Mouse (Mus musculus): ENCODE measurements around the gene Ifna9. TPM values are rescaled to one million over a fixed set of nuclear protein-coding genes. Genes with fewer than 3 reads are reported as not detected.

Ifna9 gene
- polyA plus RNA-seq, 1 experiment, result not detected

DNA sequence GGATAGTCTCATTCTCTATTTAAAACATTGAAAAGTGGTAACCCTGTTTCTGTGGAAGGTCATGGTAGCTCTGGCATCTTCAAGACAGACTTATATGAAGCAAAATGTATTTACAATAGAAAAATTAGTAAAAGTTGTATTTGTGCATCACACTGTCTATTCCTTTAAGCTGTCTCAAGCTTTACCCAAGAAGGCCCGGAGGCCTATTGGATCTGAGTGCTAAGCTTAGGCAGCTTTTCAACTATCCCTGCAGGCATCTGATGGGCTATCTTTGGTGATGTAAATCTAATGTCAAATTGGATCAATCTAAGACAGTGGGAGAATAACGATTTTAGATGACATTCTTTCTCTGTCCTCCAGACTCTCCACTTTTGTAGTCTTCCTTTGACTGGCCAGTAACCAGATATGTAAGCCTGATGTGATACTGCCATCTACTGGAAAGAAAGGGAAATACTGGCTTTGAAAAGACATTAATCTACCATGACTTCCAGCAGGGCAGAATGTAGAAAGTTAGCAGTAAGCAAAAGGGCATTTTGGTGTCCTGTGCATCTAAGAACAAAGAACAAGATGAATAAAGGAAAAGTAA lies 48.4 kb downstream of the Ifna9 start:
- H3K4me1 ChIP-seq (ENCODE audit: control insufficient read depth, insufficient read depth, low read length), result peaks cover 2% of the 10 kb centered on the region; the same call in 1 of the 2 replicates
- no peak overlapping the region for H3K4me3 ChIP-seq (ENCODE audit: insufficient read depth, low read length)
- no peak overlapping the region for H3K27ac ChIP-seq (ENCODE audit: insufficient read depth, low read depth, low read length)
- TF ChIP-seq POLR2A (IDR thresholded peaks at IDR 0.05; ENCODE audit: borderline replicate concordance, low read depth, low read length), result no peak
- TF ChIP-seq CTCF (IDR thresholded peaks at IDR 0.05; ENCODE audit: low read depth, low read length), result no peak

Other genes starting within 250 kb of the Ifna9 start
- gene Hacd4, start 153.5 kb downstream of the Ifna9 start, polyA plus RNA-seq (2012; ENCODE audit: insufficient read depth, insufficient read length, missing spikeins), result 121 and 136 TPM in 2 replicates
- not detected in 2 replicates for gene Ifnb1, start 69.6 kb downstream of the Ifna9 start, polyA plus RNA-seq (2012; ENCODE audit: insufficient read depth, insufficient read length, missing spikeins)
- gene Ifna15, start 34.1 kb downstream of the Ifna9 start, polyA plus RNA-seq (2012; ENCODE audit: insufficient read depth, insufficient read length, missing spikeins), result not detected in 2 replicates
- gene Ifna14, start 20.6 kb downstream of the Ifna9 start, polyA plus RNA-seq (2012; ENCODE audit: insufficient read depth, insufficient read length, missing spikeins), result not detected in 2 replicates
- not detected in 2 replicates for gene Ifna12, start 11.0 kb upstream of the Ifna9 start, polyA plus RNA-seq (2012; ENCODE audit: insufficient read depth, insufficient read length, missing spikeins)
- not detected in 2 replicates for gene C87499, start 42.0 kb upstream of the Ifna9 start, polyA plus RNA-seq (2012; ENCODE audit: insufficient read depth, insufficient read length, missing spikeins)
- gene Ifna13, start 52.1 kb upstream of the Ifna9 start, polyA plus RNA-seq (2012; ENCODE audit: insufficient read depth, insufficient read length, missing spikeins), result not detected in 2 replicates
- gene Ifna16, start 84.5 kb upstream of the Ifna9 start, polyA plus RNA-seq (2012; ENCODE audit: insufficient read depth, insufficient read length, missing spikeins), result not detected in 2 replicates
- gene Ifna2, start 91.5 kb upstream of the Ifna9 start, polyA plus RNA-seq (2012; ENCODE audit: insufficient read depth, insufficient read length, missing spikeins), result not detected in 2 replicates
- gene Ifnab, start 99.0 kb upstream of the Ifna9 start, polyA plus RNA-seq (2012; ENCODE audit: insufficient read depth, insufficient read length, missing spikeins), result not detected in 2 replicates
- not detected in 2 replicates for gene Gm26566, start 129.4 kb upstream of the Ifna9 start, polyA plus RNA-seq (2012; ENCODE audit: insufficient read depth, insufficient read length, missing spikeins)
- gene Klhl9, start 130.1 kb upstream of the Ifna9 start, polyA plus RNA-seq (2012; ENCODE audit: insufficient read depth, insufficient read length, missing spikeins), result 60.5 and 64.8 TPM in 2 replicates
- gene Gm13271, start 162.5 kb upstream of the Ifna9 start, polyA plus RNA-seq (2012; ENCODE audit: insufficient read depth, insufficient read length, missing spikeins), result not detected in 2 replicates
- gene Gm13283, start 167.7 kb upstream of the Ifna9 start, polyA plus RNA-seq (2012; ENCODE audit: insufficient read depth, insufficient read length, missing spikeins), result not detected in 2 replicates
- not detected in 2 replicates for gene Gm13290, start 181.4 kb upstream of the Ifna9 start, polyA plus RNA-seq (2012; ENCODE audit: insufficient read depth, insufficient read length, missing spikeins)
- gene Gm13289, start 184.5 kb upstream of the Ifna9 start, polyA plus RNA-seq (2012; ENCODE audit: insufficient read depth, insufficient read length, missing spikeins), result not detected in 2 replicates
- not detected in 2 replicates for gene Gm13272, start 187.5 kb upstream of the Ifna9 start, polyA plus RNA-seq (2012; ENCODE audit: insufficient read depth, insufficient read length, missing spikeins)
- not detected in 2 replicates for gene Ifnz, start 189.7 kb upstream of the Ifna9 start, polyA plus RNA-seq (2012; ENCODE audit: insufficient read depth, insufficient read length, missing spikeins)
- not detected in 2 replicates for gene Gm13276, start 193.3 kb upstream of the Ifna9 start, polyA plus RNA-seq (2012; ENCODE audit: insufficient read depth, insufficient read length, missing spikeins)
- not detected in 2 replicates for gene Gm13277, start 196.2 kb upstream of the Ifna9 start, polyA plus RNA-seq (2012; ENCODE audit: insufficient read depth, insufficient read length, missing spikeins)
- not detected in 2 replicates for gene Gm13278, start 199.2 kb upstream of the Ifna9 start, polyA plus RNA-seq (2012; ENCODE audit: insufficient read depth, insufficient read length, missing spikeins)
- gene Gm13275, start 202.1 kb upstream of the Ifna9 start, polyA plus RNA-seq (2012; ENCODE audit: insufficient read depth, insufficient read length, missing spikeins), result not detected in 2 replicates
- not detected in 2 replicates for gene Gm13279, start 205.0 kb upstream of the Ifna9 start, polyA plus RNA-seq (2012; ENCODE audit: insufficient read depth, insufficient read length, missing spikeins)
- gene Gm13285, start 207.3 kb upstream of the Ifna9 start, polyA plus RNA-seq (2012; ENCODE audit: insufficient read depth, insufficient read length, missing spikeins), result not detected in 2 replicates
- not detected in 2 replicates for gene Gm13287, start 210.9 kb upstream of the Ifna9 start, polyA plus RNA-seq (2012; ENCODE audit: insufficient read depth, insufficient read length, missing spikeins)
- gene Gm13288, start 213.1 kb upstream of the Ifna9 start, polyA plus RNA-seq (2012; ENCODE audit: insufficient read depth, insufficient read length, missing spikeins), result not detected in 2 replicates
- not detected in 2 replicates for gene Ifna7, start 223.8 kb upstream of the Ifna9 start, polyA plus RNA-seq (2012; ENCODE audit: insufficient read depth, insufficient read length, missing spikeins)
- gene Ifna11, start 227.6 kb upstream of the Ifna9 start, polyA plus RNA-seq (2012; ENCODE audit: insufficient read depth, insufficient read length, missing spikeins), result not detected in 2 replicates
- not detected in 2 replicates for gene Ifna6, start 235.0 kb upstream of the Ifna9 start, polyA plus RNA-seq (2012; ENCODE audit: insufficient read depth, insufficient read length, missing spikeins)
- gene Ifna5, start 243.1 kb upstream of the Ifna9 start, polyA plus RNA-seq (2012; ENCODE audit: insufficient read depth, insufficient read length, missing spikeins), result not detected in 2 replicates
- not detected in 2 replicates for gene Ifna4, start 249.5 kb upstream of the Ifna9 start, polyA plus RNA-seq (2012; ENCODE audit: insufficient read depth, insufficient read length, missing spikeins)